Mouse (Mus musculus) neural tube, embryonic 15.5 days (tissue): ENCODE results near the gene Guk1. TPM values are rescaled to one million over a fixed set of nuclear protein-coding genes. Genes with fewer than 3 reads are reported as not detected.

ENCODE experiments used
- ATAC-seq: fragments of 200-750 bp; cut with Nextera tagmentation; 2 replicates; pipeline ENCODE4 v1.8.0; 2017; ENCODE audit warnings: mild to moderate bottlenecking, moderate TSS enrichment, moderate library complexity; ENCODE audit not compliant: low FRiP score
- H3K27ac ChIP-seq: fragments of 300-500 bp; sonication (generic); replicated peaks from 2 replicates; pipeline ENCODE4 v1.5.1; 2015; ENCODE audit warnings: mild to moderate bottlenecking, inconsistent platforms
- H3K27me3 ChIP-seq: fragments of 300-500 bp; sonication (generic); replicated peaks from 2 replicates; pipeline ENCODE4 v1.6.1; 2015; ENCODE audit warnings: inconsistent platforms
- H3K36me3 ChIP-seq: fragments of 300-500 bp; sonication (generic); 2 replicates; pipeline ENCODE4 v1.6.1; 2015; ENCODE audit warnings: inconsistent platforms
- H3K4me1 ChIP-seq: fragments of 300-500 bp; sonication (generic); 2 replicates; pipeline ENCODE4 v1.6.1; 2015; ENCODE audit warnings: inconsistent platforms
- H3K4me2 ChIP-seq: fragments of 300-500 bp; sonication (generic); 2 replicates; pipeline ENCODE4 v1.6.1; 2015; ENCODE audit warnings: inconsistent platforms, mild to moderate bottlenecking, moderate library complexity
- H3K4me3 ChIP-seq: fragments of 300-500 bp; sonication (generic); replicated peaks from 2 replicates; pipeline ENCODE4 v1.5.1; 2015; ENCODE audit warnings: mild to moderate bottlenecking, inconsistent platforms
- H3K9ac ChIP-seq: fragments of 300-500 bp; sonication (generic); replicated peaks from 2 replicates; pipeline ENCODE4 v1.6.1; 2015; ENCODE audit warnings: mild to moderate bottlenecking, inconsistent platforms
- H3K9me3 ChIP-seq: fragments of 300-500 bp; sonication (generic); replicated peaks from 2 replicates; pipeline ENCODE4 v1.6.1; 2016; ENCODE audit warnings: inconsistent platforms
- WGBS: fragments of 180-500 bp; shearing (Covaris S2); methylation state at CpG from one replicate; pipeline ENCODE4 v1.1.7; 2015; ENCODE audit warnings: mixed read lengths; 5-methylcytosine and 5-hydroxymethylcytosine counted together
- polyA plus RNA-seq: library from polyadenylated mRNA; unstranded; fragments of >200 nt; fragmentation: Nextera tagmentation; extraction: Ambion mirVana; gene quantifications from 2 replicates; pipeline ENCODE4 v1.2.1, GENCODE M21; 2015

Guk1 gene
- polyA plus RNA-seq: 225 and 262 TPM in 2 replicates

- H3K9ac ChIP-seq: peak within 1 kb of the TSS; percentile 79
- H3K27me3 ChIP-seq: no peaks in the 10 kb centered on the region
- H3K4me1 ChIP-seq: peaks cover 37% of the 10 kb centered on the region
- peak within 1 kb of the TSS; percentile 73 for H3K4me2 ChIP-seq
- H3K27ac ChIP-seq: peak within 1 kb of the TSS; percentile 94
- no peaks in the 10 kb centered on the region for H3K9me3 ChIP-seq
- peak; percentile 16 for ATAC-seq
- 5% methylated on average over 16 of the region's 16 CpGs for WGBS
- H3K4me3 ChIP-seq: peak within 1 kb of the TSS; percentile 73
- no peaks in the 10 kb centered on the region for H3K36me3 ChIP-seq
These were observed at the start of gene Guk1 for GRCm38 (mm10) chr11:59192059-59192386. TSS of gene Guk1 (minus strand) at chr11:59192212.

- ATAC-seq: no peak
- no peaks in the 10 kb centered on the region for H3K36me3 ChIP-seq
- peaks cover 14% of the 10 kb centered on the region for H3K4me1 ChIP-seq
- H3K4me3 ChIP-seq: no peak overlapping the region
- H3K27ac ChIP-seq: no peak overlapping the region
- no peaks in the 10 kb centered on the region for H3K9me3 ChIP-seq
- no peak overlapping the region for H3K9ac ChIP-seq
- 0 out of 2 replicates have a peak, but pooled peaks cover 3% of the 10 kb centered on the region for H3K27me3 ChIP-seq
- no peak overlapping the region for H3K4me2 ChIP-seq
- WGBS: 80% methylated on average over 4 of the region's 4 CpGs
These were observed 47.8 kb upstream of the Guk1 start for GRCm38 (mm10) chr11:59239796-59240195.

DNA sequence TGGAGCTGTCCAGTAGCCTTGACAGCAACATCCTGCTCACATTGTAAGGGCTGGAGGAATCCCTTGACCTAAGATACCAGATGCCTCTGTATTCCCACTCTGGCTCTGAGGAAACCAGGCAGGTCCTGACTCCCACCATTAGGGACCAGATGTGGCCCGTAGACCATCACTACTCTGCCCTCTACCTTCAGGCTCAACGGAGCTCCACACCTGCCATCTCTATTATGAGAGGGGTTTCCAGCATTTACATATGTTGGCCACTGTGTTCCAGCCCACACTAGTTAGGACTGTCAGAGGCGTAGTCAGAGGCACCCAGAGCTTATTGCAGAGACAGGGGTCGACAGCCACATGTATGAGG lies 47.4 kb upstream of the Guk1 start:
- no peak overlapping the region for H3K27ac ChIP-seq
- no peak overlapping the region for H3K4me2 ChIP-seq
- no peak overlapping the region for H3K9ac ChIP-seq
- WGBS: 65% methylated on average over 4 of the region's 4 CpGs
- H3K27me3 ChIP-seq: 0 out of 2 replicates have a peak, but pooled peaks cover 3% of the 10 kb centered on the region
- no peak overlapping the region for H3K4me3 ChIP-seq
- H3K4me1 ChIP-seq: peaks cover 14% of the 10 kb centered on the region
- no peaks in the 10 kb centered on the region for H3K9me3 ChIP-seq
- 0 out of 2 replicates have a peak, but pooled peaks have one; percentile 3 for ATAC-seq
- H3K36me3 ChIP-seq: no peaks in the 10 kb centered on the region

DNA sequence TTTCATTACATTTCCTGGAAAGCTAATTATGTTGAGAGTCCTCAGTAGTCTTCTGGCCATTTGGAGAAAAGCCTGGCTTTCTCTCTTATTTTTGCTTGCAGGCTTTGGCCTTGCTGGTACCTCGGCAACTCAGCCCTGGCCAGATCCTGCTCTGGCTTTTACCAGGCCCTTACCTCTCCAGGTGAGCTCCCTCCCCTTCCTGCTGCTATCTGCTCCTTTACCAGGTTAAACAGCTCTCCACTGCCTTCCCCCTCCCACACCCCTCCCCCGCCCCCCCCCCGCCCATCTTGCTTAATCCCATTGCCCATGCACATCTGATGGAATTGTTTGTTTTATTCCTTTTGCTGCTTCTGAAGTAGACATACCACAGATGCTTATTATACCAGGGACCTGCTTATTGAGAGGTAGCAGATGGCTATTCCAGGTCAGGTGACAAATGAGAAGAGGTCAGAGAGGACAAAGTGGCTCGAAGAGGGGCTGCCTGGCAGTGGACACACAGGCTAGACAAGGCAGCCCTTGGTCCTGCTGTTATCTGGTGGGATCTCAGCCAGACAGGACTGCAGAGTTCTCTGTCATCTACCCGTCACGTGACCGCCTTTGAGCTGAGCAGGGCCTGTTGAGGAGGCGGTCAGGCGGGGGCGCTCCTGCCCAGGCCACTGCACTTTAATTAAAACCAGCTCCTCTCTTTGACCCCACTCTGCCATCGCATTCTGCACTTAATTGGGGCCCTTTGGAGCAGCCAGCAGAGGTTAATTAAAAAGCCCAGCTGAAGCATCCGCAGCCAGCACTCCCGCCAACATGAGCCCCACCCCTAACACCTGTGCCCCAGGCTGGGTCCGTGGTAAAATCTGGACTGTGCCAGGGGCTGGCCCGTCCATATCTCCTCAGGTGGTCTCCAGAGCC lies 46.8 kb upstream of the Guk1 start:
- Histone ChIP-seq H3K4me2 (peak overlapping the region; percentile 23; the same call in 1 of the 2 replicates), H3K9ac (no peak overlapping the region), H3K4me3 (no peak overlapping the region), H3K9me3 (no peaks in the 10 kb centered on the region), H3K27ac (no peak overlapping the region), H3K36me3 (no peaks in the 10 kb centered on the region), H3K4me1 (peaks cover 14% of the 10 kb centered on the region), H3K27me3 (0 out of 2 replicates have a peak, but pooled peaks cover 3% of the 10 kb centered on the region)
- WGBS: 4% methylated on average over 14 of the region's 15 CpGs
- peak; percentile 55 for ATAC-seq

GRCm38 (mm10) chr11:59232797-59233196 lies 40.8 kb upstream of the Guk1 start:
- no peak for ATAC-seq

GRCm38 (mm10) chr11:59230144-59230760 lies 38.2 kb upstream of the Guk1 start:
- no peaks in the 10 kb centered on the region for H3K27me3 ChIP-seq
- H3K36me3 ChIP-seq: no peaks in the 10 kb centered on the region
- H3K4me3 ChIP-seq: no peak overlapping the region
- no peak for ATAC-seq
- H3K4me2 ChIP-seq: no peak overlapping the region; the same call in 1 of the 2 replicates
- 12% methylated on average over 7 of the region's 7 CpGs for WGBS
- no peaks in the 10 kb centered on the region for H3K9me3 ChIP-seq
- no peak overlapping the region for H3K27ac ChIP-seq
- H3K9ac ChIP-seq: no peak overlapping the region
- H3K4me1 ChIP-seq: peaks cover 31% of the 10 kb centered on the region

More at GRCm38 (mm10) chr11:59232797-59233196, 40.8 kb upstream of the Guk1 start:
- no peaks in the 10 kb centered on the region for H3K9me3 ChIP-seq
- WGBS: 70% methylated on average over 2 of the region's 2 CpGs
- H3K4me2 ChIP-seq: no peak overlapping the region
- no peaks in the 10 kb centered on the region for H3K36me3 ChIP-seq
- H3K9ac ChIP-seq: no peak overlapping the region
- H3K4me1 ChIP-seq: peaks cover 17% of the 10 kb centered on the region
- H3K4me3 ChIP-seq: no peak overlapping the region
- H3K27me3 ChIP-seq: no peaks in the 10 kb centered on the region
- no peak overlapping the region for H3K27ac ChIP-seq

DNA sequence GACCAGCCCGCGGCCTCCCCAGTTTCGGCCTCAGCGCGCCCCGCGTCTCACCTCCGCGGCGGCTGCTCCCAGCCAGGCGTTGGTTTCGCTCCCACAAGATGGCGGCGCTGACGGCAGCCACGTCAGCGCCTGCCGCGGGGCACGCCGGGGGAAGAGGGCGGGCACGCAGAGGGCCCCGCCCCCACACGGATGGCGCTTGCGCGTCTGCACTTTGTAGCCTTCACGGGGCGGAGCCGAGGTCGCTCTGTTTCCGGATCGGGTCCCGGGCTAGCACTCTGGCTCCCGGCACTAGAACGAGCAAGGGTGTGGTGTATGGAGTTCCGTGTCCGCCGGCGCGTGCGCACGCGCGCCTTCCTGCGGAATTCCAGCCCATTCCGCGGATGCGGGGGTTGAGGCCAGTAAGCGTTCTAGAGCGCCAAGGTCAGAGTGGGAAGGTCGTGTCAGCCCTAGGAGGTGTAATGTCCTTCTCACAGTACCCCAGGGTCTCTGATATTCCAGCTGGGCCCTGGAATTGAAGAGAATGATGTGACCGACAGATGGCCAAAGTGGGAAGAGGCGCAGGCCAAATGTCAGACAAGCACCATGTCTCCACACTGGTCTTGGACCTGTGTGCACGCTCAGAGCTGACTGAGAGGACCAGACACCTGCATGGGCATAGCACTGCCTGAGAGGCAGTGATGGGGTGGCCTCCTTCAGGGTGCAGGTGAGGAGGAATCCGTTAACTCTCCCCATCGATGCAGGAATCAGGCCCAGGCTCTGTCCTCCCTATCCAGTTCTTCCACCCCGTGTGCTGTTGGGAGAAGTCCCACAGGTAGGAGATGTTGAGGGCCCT lies 36.3 kb upstream of the Guk1 start, which contains the start of gene Arf1:
TSS of gene Arf1 (minus strand) at position 149 of the 832 bp plus-strand sequence.
- Histone ChIP-seq H3K27ac (peak within 1 kb of the TSS; percentile 94), H3K9ac (peak within 1 kb of the TSS; percentile 98), H3K4me3 (peak within 1 kb of the TSS; percentile 83), H3K27me3 (no peaks in the 10 kb centered on the region), H3K4me2 (peak within 1 kb of the TSS; percentile 89), H3K36me3 (no peaks in the 10 kb centered on the region), H3K9me3 (no peaks in the 10 kb centered on the region), H3K4me1 (peaks cover 49% of the 10 kb centered on the region)
- 5% methylated on average over 51 of the region's 59 CpGs for whole genome bisulfite sequencing
- peak; percentile 95 for ATAC-seq

- Histone ChIP-seq H3K9me3 (no peaks in the 10 kb centered on the region), H3K27me3 (no peaks in the 10 kb centered on the region), H3K9ac (peak overlapping the region; percentile 98), H3K36me3 (no peaks in the 10 kb centered on the region), H3K4me2 (peak overlapping the region; percentile 89), H3K4me3 (peak overlapping the region; percentile 83), H3K4me1 (peaks cover 55% of the 10 kb centered on the region), H3K27ac (peak overlapping the region; percentile 94)
- ATAC-seq: peak; percentile 82
- under 1% methylated on average over 49 of the region's 51 CpGs for WGBS
These were observed 35.7 kb upstream of the Guk1 start for GRCm38 (mm10) chr11:59227604-59228121.

- H3K27me3 ChIP-seq: no peaks in the 10 kb centered on the region
- no peak for ATAC-seq
- WGBS: 6% methylated on average over 21 of the region's 21 CpGs
- H3K9ac ChIP-seq: peak overlapping the region; percentile 98
- peak overlapping the region; percentile 89 for H3K4me2 ChIP-seq
- peak overlapping the region; percentile 83 for H3K4me3 ChIP-seq
- no peaks in the 10 kb centered on the region for H3K9me3 ChIP-seq
- H3K4me1 ChIP-seq: peaks cover 60% of the 10 kb centered on the region
- H3K27ac ChIP-seq: peak overlapping the region; percentile 94
- no peaks in the 10 kb centered on the region for H3K36me3 ChIP-seq
These were observed 35.0 kb upstream of the Guk1 start for GRCm38 (mm10) chr11:59226787-59227603.

DNA sequence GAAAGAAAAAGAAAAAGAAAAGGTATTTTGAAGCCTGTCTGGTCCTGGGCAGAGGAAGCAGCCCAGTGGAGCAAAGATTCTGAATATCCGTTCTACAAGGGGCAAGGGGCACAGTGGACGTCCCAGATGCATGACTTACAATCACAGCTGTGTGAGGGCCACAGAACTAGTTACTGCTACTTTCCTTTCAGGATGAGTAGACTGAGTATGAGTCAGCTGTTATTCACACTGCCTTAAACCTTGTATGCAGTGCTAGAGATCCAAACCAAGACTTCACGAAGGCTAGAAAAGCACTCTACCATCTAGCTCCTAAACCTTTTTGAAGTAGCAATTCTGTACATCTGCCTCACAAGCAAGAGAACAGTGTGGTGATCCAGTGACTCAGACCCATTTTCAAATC lies 34.2 kb upstream of the Guk1 start:
- Histone ChIP-seq H3K27me3 (no peaks in the 10 kb centered on the region), H3K4me2 (peak overlapping the region; percentile 89), H3K4me3 (peak overlapping the region; percentile 83), H3K9ac (peak overlapping the region; percentile 98), H3K9me3 (no peaks in the 10 kb centered on the region), H3K36me3 (no peaks in the 10 kb centered on the region), H3K27ac (no peak overlapping the region), H3K4me1 (peaks cover 64% of the 10 kb centered on the region)
- WGBS: 65% methylated on average over 3 of the region's 3 CpGs
- ATAC-seq: no peak
